Mouse (Mus musculus) limb, embryonic 10.5 days (tissue): ENCODE data around the gene Atp6v0c. TPM values are rescaled to one million over a fixed set of nuclear protein-coding genes. Genes with fewer than 3 reads are reported as not detected.

Experiments used
- DNase-seq: peaks from one replicate; pipeline ENCODE4 v3.0.0-alpha.2; 2017; ENCODE audit warnings: low spot score
- H3K27ac ChIP-seq: fragments of 300-500 bp; sonication (generic); 2 replicates; pipeline ENCODE4 v1.5.1; 2016; ENCODE audit warnings: mild to moderate bottlenecking
- H3K27me3 ChIP-seq: fragments of 300-500 bp; sonication (generic); 2 replicates; pipeline ENCODE4 v1.6.1; 2016; ENCODE audit warnings: low read depth, mild to moderate bottlenecking; ENCODE audit not compliant: poor library complexity, severe bottlenecking
- H3K36me3 ChIP-seq: fragments of 300-500 bp; sonication (generic); 2 replicates; pipeline ENCODE4 v1.6.1; 2016; ENCODE audit warnings: mild to moderate bottlenecking, moderate library complexity
- H3K4me1 ChIP-seq: fragments of 300-500 bp; sonication (generic); 2 replicates; pipeline ENCODE4 v1.6.1; 2016
- H3K4me3 ChIP-seq: fragments of 300-500 bp; sonication (generic); 2 replicates; pipeline ENCODE4 v1.5.1; 2016; ENCODE audit warnings: mild to moderate bottlenecking, moderate library complexity
- H3K9me3 ChIP-seq: fragments of 300-500 bp; sonication (generic); replicated peaks from 2 replicates; pipeline ENCODE4 v1.6.1; 2016; ENCODE audit warnings: mild to moderate bottlenecking
- WGBS: fragments of 180-500 bp; shearing (Covaris S2); methylation state at CpG from one replicate; pipeline ENCODE4 v1.1.7; 2016; 5-methylcytosine and 5-hydroxymethylcytosine counted together
- polyA plus RNA-seq: library from polyadenylated mRNA; unstranded; fragments of >200 nt; fragmentation: Nextera tagmentation; extraction: Ambion mirVana; gene quantifications from 2 replicates; pipeline ENCODE4 v1.2.1, GENCODE M21; 2016

The Atp6v0c gene
- polyA plus RNA-seq, 1 experiment from 2014 or later: 422 TPM

DNA sequence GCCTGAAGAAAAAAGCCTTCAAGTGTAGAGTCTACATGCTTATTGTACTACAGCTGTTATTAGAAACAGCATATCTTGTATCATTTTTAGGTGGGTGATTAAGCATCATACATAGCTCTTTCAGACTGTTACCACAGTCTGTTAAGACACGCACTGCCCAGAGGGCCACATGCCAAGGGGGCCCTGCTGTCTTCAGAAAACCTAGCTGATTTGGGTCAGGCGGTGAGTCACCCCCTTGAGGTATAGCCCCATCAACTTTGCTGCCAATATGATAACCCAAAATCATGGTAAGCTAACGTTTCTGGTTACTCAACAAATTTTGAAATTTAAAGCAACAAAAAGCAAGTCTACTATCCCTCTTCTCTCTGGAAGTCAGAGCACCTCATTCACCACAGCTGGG lies 50.1 kb downstream of the Atp6v0c start:
- 90% methylated on average over 3 of the region's 3 CpGs for WGBS
- H3K36me3 ChIP-seq: no peaks in the 10 kb centered on the region
- no peak for DNase-seq

More for the DNA sequence above, 50.1 kb downstream of the Atp6v0c start:
- Histone ChIP-seq H3K4me3 (no peak overlapping the region), H3K27me3 (no peaks in the 10 kb centered on the region), H3K27ac (no peak overlapping the region), H3K4me1 (no peaks in the 10 kb centered on the region), H3K9me3 (no peaks in the 10 kb centered on the region)

Other genes with a start within 250 kb of the Atp6v0c start
- not detected in 2 replicates for gene Sbp, start 228.0 kb downstream of the Atp6v0c start, polyA plus RNA-seq
- not detected in 2 replicates for gene Sbpl, start 214.4 kb downstream of the Atp6v0c start, polyA plus RNA-seq
- gene Prss30, start 189.1 kb downstream of the Atp6v0c start, polyA plus RNA-seq: not detected in 2 replicates
- 1.3 and 1.7 TPM in 2 replicates for gene Prss22, start 171.6 kb downstream of the Atp6v0c start, polyA plus RNA-seq
- 0.20 TPM in 1 of 2 replicates, not detected in the other for gene Prss27, start 131.6 kb downstream of the Atp6v0c start, polyA plus RNA-seq
- gene Kctd5, start 96.2 kb downstream of the Atp6v0c start, polyA plus RNA-seq: 106 and 113 TPM in 2 replicates
- 29.7 and 32.1 TPM in 2 replicates for gene Pdpk1, start 18.8 kb downstream of the Atp6v0c start, polyA plus RNA-seq
- gene Amdhd2, start 5.9 kb downstream of the Atp6v0c start, polyA plus RNA-seq: 49.1 and 49.5 TPM in 2 replicates
- 3.9 and 8.7 TPM in 2 replicates for gene Tbc1d24, start 35.9 kb upstream of the Atp6v0c start, polyA plus RNA-seq
- gene Ntn3, start 39.8 kb upstream of the Atp6v0c start, polyA plus RNA-seq: 6.7 and 10.7 TPM in 2 replicates
- gene Tedc2, start 51.1 kb upstream of the Atp6v0c start, polyA plus RNA-seq: 24.1 and 24.5 TPM in 2 replicates
- gene Ccnf, start 81.8 kb upstream of the Atp6v0c start, polyA plus RNA-seq: 117 and 120 TPM in 2 replicates
- gene Abca17, start 181.4 kb upstream of the Atp6v0c start, polyA plus RNA-seq: not detected in 2 replicates
- 2.8 and 3.6 TPM in 2 replicates for gene Abca3, start 182.2 kb upstream of the Atp6v0c start, polyA plus RNA-seq
- gene Rnps1, start 244.9 kb upstream of the Atp6v0c start, polyA plus RNA-seq: 471 and 496 TPM in 2 replicates